Mouse (Mus musculus) bone marrow, adult 2 months (tissue): ENCODE results near the gene Exd2.

Source experiments
- CTCF ChIP-seq: fragments of 200-500 bp; IDR thresholded peaks from 2 replicates; pipeline ENCODE4 v1.5.1; 2011; ENCODE audit warnings: low read length, control low read depth; ENCODE audit not compliant: control insufficient read depth, insufficient read depth
- POLR2A ChIP-seq: fragments of 200-500 bp; IDR thresholded peaks from 2 replicates; pipeline ENCODE4 v1.6.1; 2011; ENCODE audit warnings: low read depth, mild to moderate bottlenecking, control low read depth, low read length, borderline replicate concordance; ENCODE audit not compliant: control insufficient read depth

DNA sequence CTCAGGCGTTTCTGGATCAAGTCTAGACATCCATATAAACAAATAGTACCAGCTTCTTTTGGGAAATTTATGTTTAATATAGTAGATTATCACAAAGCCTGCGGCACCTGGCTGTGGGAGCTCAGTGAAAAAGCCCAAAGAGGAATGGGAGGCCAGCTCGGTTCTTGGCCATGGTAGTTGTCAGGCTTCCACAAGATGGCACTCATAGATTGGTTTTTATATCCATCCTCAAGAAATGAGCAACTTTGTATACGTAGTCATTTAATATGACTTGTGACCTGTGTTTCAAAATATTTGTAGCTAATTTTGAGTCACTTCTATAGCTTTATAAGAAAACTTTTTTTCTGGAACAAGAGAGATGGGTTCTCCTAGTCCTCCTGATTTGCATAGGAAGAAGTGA is 35.5 kb downstream of the Exd2 start:
- no peak for TF ChIP-seq POLR2A
- TF ChIP-seq CTCF, result no peak
